Mouse (Mus musculus) heart, embryonic 11.5 days (tissue): ENCODE results near the gene Rnase4. TPM values are rescaled to one million over a fixed set of nuclear protein-coding genes. Genes with fewer than 3 reads are reported as not detected.
"Not testable (repeated sequence)": the region's sequence is repeated elsewhere in the genome, so short reads cannot be mapped to it uniquely, and the experiment has no call there.

Experiments
- ATAC-seq: fragments of 200-750 bp; cut with Nextera tagmentation; replicated peaks from 2 replicates; pipeline ENCODE4 v1.8.0; 2017; ENCODE audit warnings: moderate library complexity; ENCODE audit not compliant: insufficient number of reproducible peaks, low FRiP score, low TSS enrichment
- H3K27ac ChIP-seq: fragments of 300-500 bp; sonication (generic); 2 replicates; pipeline ENCODE4 v1.5.1; 2014; ENCODE audit warnings: mild to moderate bottlenecking, low read depth, low read length
- H3K27me3 ChIP-seq: fragments of 300-500 bp; sonication (generic); 2 replicates; pipeline ENCODE4 v1.6.1; 2014; ENCODE audit warnings: mild to moderate bottlenecking, low read length, mixed read lengths; ENCODE audit not compliant: control insufficient read depth, insufficient read depth
- H3K36me3 ChIP-seq: fragments of 300-500 bp; sonication (generic); 2 replicates; pipeline ENCODE4 v1.6.1; 2014; ENCODE audit warnings: mild to moderate bottlenecking, low read length, moderate library complexity, mixed read lengths; ENCODE audit not compliant: control insufficient read depth, insufficient read depth
- H3K4me1 ChIP-seq: fragments of 300-500 bp; sonication (generic); 2 replicates; pipeline ENCODE4 v1.6.1; 2014; ENCODE audit warnings: low read length; ENCODE audit not compliant: control insufficient read depth, insufficient read depth
- H3K4me2 ChIP-seq: fragments of 300-500 bp; sonication (generic); 2 replicates; pipeline ENCODE4 v1.6.1; 2014; ENCODE audit warnings: mild to moderate bottlenecking, moderate library complexity
- H3K4me3 ChIP-seq: fragments of 300-500 bp; sonication (generic); 2 replicates; pipeline ENCODE4 v1.5.1; 2014; ENCODE audit warnings: low read depth, low read length
- H3K9ac ChIP-seq: fragments of 300-500 bp; sonication (generic); 2 replicates; pipeline ENCODE4 v1.6.1; 2014; ENCODE audit warnings: mild to moderate bottlenecking, low read depth, low read length, moderate library complexity
- H3K9me3 ChIP-seq: fragments of 300-500 bp; sonication (generic); replicated peaks from 2 replicates; pipeline ENCODE4 v1.6.1; 2016; ENCODE audit warnings: low read length; ENCODE audit not compliant: control insufficient read depth
- WGBS: fragments of 180-500 bp; shearing (Covaris S2); extraction: QIAGEN DNeasy Blood & Tissue Kit; methylation state at CpG from one replicate; pipeline ENCODE4 v1.1.7; 2014; ENCODE audit not compliant: insufficient replicate concordance; 5-methylcytosine and 5-hydroxymethylcytosine counted together
- polyA plus RNA-seq: library from polyadenylated mRNA; unstranded; fragments of >200 nt; fragmentation: Nextera tagmentation; extraction: Ambion mirVana; gene quantifications from 2 replicates; pipeline ENCODE4 v1.2.1, GENCODE M21; 2014

The Rnase4 gene
- polyA plus RNA-seq, 1 experiment from 2014 or later, result 12.6 TPM

DNA sequence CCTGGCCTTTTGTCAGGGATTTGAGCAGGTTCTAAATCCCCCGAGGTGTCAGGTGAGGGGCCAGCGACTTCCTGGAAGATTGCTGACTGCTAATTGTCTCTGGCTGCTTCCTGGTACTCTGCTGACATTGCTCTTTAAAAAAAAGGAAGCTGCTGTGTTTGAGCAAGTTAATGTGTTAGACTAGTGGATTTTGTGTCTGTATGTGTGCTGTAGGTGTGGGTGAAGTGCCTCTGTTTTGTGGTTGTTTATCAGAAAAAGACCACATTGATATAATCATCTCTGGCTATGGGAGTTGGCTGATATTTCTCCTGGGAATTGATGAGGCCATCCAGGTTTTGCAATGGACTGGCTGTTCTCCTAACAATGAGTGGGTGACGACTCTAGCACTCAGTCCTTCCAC, 2.6 kb downstream of the Rnase4 start:
- WGBS, result 24% methylated on average over 3 of the region's 3 CpGs

DNA sequence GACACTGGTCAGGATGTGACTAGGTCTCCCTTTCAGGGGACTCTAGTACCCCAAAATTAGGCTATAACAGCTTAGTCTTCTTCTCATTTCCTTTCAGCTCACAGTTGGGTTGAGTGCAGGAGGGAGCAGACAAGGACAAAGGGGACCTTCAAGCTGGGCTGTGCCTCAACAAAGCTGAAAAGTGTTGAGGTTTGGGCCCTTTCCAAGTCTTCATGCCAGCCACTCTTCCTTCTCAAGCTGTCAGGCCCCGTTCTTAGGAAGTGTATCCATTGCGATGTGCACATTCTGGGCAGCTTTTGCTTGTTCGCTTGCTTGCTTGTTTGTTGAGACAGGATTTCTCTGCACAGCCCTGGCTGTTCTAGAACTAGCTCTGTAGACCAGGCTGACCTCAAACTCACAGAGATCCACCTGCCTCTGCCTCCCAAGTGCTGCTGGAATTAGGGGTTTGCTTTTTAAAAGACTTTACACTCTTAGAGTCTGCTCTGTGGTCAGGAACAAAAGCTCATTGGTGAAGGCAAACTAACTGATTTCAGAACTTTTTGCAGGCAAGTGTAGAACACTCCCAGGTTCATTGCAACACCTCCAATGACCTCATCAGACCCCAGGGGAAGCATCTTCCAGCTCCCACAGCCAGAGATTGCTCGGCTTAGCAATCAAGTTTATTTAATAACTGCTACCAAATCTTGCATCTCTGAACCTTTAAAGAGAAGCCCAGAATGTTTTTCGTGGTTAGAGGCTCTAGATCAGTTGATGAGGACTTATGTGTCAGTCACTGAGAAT, 3.4 kb downstream of the Rnase4 start:
- 79% methylated on average over 5 of the region's 5 CpGs for WGBS

More for the DNA sequence above, 2.6 kb downstream of the Rnase4 start:
- no peaks in the 10 kb centered on the region for H3K4me1 ChIP-seq
- H3K9ac ChIP-seq, result no peak overlapping the region
- no peak for ATAC-seq
- no peak overlapping the region for H3K27ac ChIP-seq
- no peaks in the 10 kb centered on the region for H3K27me3 ChIP-seq
- H3K36me3 ChIP-seq, result no peaks in the 10 kb centered on the region
- no peak overlapping the region for H3K4me3 ChIP-seq
- H3K9me3 ChIP-seq, result no peaks in the 10 kb centered on the region
- H3K4me2 ChIP-seq, result no peak overlapping the region

GRCm38 (mm10) chr14:51094921-51095320, 4.0 kb downstream of the Rnase4 start:
- no peak overlapping the region for H3K9ac ChIP-seq
- no peak for ATAC-seq

More for the DNA sequence above, 3.4 kb downstream of the Rnase4 start:
- Histone ChIP-seq H3K4me3 (no peak overlapping the region), H3K4me1 (no peaks in the 10 kb centered on the region), H3K4me2 (no peak overlapping the region), H3K9me3 (no peaks in the 10 kb centered on the region), H3K27ac (no peak overlapping the region), H3K9ac (no peak overlapping the region), H3K27me3 (no peaks in the 10 kb centered on the region), H3K36me3 (no peaks in the 10 kb centered on the region)
- ATAC-seq, result no peak

GRCm38 (mm10) chr14:51095736-51096524, 5.1 kb downstream of the Rnase4 start:
- H3K36me3 ChIP-seq, result no peaks in the 10 kb centered on the region
- H3K4me2 ChIP-seq, result no peak overlapping the region
- no peak for ATAC-seq
- WGBS, result 59% methylated on average over 9 of the region's 9 CpGs
- H3K27me3 ChIP-seq, result no peaks in the 10 kb centered on the region
- H3K9ac ChIP-seq, result no peak overlapping the region
- no peaks in the 10 kb centered on the region for H3K4me1 ChIP-seq
- H3K4me3 ChIP-seq, result no peak overlapping the region
- no peak overlapping the region for H3K27ac ChIP-seq
- H3K9me3 ChIP-seq, result no peaks in the 10 kb centered on the region

More at GRCm38 (mm10) chr14:51094921-51095320, 4.0 kb downstream of the Rnase4 start:
- Histone ChIP-seq H3K4me2 (no peak overlapping the region), H3K36me3 (no peaks in the 10 kb centered on the region), H3K27ac (no peak overlapping the region), H3K27me3 (no peaks in the 10 kb centered on the region), H3K9me3 (no peaks in the 10 kb centered on the region), H3K4me3 (no peak overlapping the region), H3K4me1 (no peaks in the 10 kb centered on the region)
- 64% methylated on average over 9 of the region's 9 CpGs for WGBS

- not testable (repeated sequence) for H3K27ac ChIP-seq, H3K4me1 ChIP-seq, H3K4me2 ChIP-seq, H3K9ac ChIP-seq, H3K36me3 ChIP-seq, ATAC-seq, H3K9me3 ChIP-seq, H3K4me3 ChIP-seq, H3K27me3 ChIP-seq
- WGBS, result 33% methylated on average over 1 of the region's 1 CpGs
Observed at GRCm38 (mm10) chr14:51098300-51098699, 7.4 kb downstream of the Rnase4 start.

DNA sequence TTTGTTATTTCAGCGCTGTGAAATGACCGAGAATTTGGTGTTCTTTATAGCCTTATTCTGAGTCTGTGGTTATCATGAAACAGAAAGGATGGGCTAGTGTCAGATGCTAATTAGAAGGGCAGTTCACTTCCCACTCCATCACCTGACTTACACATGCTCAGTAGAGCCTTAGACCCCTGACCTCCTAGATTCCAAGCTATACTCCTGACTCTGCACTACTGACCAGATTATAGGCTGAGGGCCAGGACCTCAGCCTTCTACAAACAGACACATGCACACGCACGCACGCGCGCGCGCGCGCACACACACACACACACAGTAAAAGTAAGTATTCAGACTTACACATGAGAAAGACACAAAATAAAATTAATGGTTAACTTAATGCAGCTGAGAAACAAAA, 8.0 kb downstream of the Rnase4 start:
- no peak for ATAC-seq
- 94% methylated on average over 11 of the region's 11 CpGs for WGBS
- H3K4me1 ChIP-seq, result no peaks in the 10 kb centered on the region
- no peaks in the 10 kb centered on the region for H3K9me3 ChIP-seq
- H3K4me3 ChIP-seq, result no peak overlapping the region
- H3K27ac ChIP-seq, result no peak overlapping the region
- H3K27me3 ChIP-seq, result no peaks in the 10 kb centered on the region
- no peaks in the 10 kb centered on the region for H3K36me3 ChIP-seq
- H3K9ac ChIP-seq, result no peak overlapping the region
- no peak overlapping the region for H3K4me2 ChIP-seq

DNA sequence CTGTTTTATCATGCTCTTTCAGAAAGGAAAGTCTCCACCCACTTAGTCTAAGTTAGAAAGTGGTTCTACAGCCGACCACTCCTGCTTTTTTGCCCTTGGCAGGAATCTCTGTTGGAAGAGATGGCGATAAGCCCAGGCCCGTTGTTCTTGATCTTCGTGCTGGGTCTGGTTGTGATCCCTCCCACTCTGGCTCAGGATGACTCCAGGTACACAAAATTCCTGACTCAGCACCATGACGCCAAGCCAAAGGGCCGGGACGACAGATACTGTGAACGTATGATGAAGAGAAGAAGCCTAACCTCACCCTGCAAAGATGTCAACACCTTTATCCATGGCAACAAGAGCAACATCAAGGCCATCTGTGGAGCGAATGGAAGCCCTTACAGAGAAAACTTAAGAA, 10.4 kb downstream of the Rnase4 start:
- no peaks in the 10 kb centered on the region for H3K27me3 ChIP-seq
- WGBS, result 73% methylated on average over 9 of the region's 9 CpGs
- H3K9ac ChIP-seq, result no peak overlapping the region
- ATAC-seq, result no peak
- H3K4me2 ChIP-seq, result no peak overlapping the region
- no peak overlapping the region for H3K27ac ChIP-seq
- no peak overlapping the region for H3K4me3 ChIP-seq
- no peaks in the 10 kb centered on the region for H3K9me3 ChIP-seq
- H3K4me1 ChIP-seq, result no peaks in the 10 kb centered on the region
- H3K36me3 ChIP-seq, result no peaks in the 10 kb centered on the region

DNA sequence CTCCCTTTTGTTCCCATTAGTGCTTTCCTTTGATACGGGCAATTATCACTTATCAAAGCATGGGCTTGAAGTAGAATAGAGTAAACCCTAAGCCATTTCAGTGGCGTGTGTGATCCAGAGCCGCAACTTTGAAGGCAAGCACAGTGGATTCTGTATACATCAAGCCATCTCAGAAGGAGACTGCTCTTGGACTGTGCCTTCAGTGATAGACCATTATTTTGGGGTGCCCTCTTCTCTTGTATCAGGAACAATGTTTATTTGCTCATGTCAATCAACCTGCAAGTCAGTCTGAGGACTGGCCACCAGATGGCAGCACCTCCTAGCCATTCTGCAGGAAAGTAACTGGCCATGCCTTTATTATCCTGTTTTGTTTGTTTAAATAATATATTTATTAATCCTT, 12.3 kb downstream of the Rnase4 start:
- Histone ChIP-seq H3K4me3 (no peak overlapping the region), H3K4me1 (no peaks in the 10 kb centered on the region), H3K4me2 (no peak overlapping the region), H3K27ac (no peak overlapping the region), H3K27me3 (no peaks in the 10 kb centered on the region), H3K36me3 (no peaks in the 10 kb centered on the region), H3K9me3 (no peaks in the 10 kb centered on the region), H3K9ac (no peak overlapping the region)
- ATAC-seq, result no peak
- WGBS, result 51% methylated on average over 3 of the region's 3 CpGs
